Mouse (Mus musculus) CH12.LX (cell line): ENCODE data around the gene Lrrc15. TPM values are rescaled to one million over a fixed set of nuclear protein-coding genes. Genes with fewer than 3 reads are reported as not detected.

ENCODE experiments used
- DNase-seq: peaks from one replicate; pipeline ENCODE4 v3.0.0-alpha.2; 2013; ENCODE audit errors: extremely low read depth
- H3K27ac ChIP-seq: 2 replicates; pipeline ENCODE4 v1.5.1; 2012; ENCODE audit warnings: low read depth, mild to moderate bottlenecking, control low read depth, moderate library complexity; ENCODE audit not compliant: insufficient read depth
- H3K27me3 ChIP-seq: replicated peaks from 2 replicates; pipeline ENCODE3; 2012; ENCODE audit warnings: inconsistent platforms
- H3K36me3 ChIP-seq, 2 experiments: replicated peaks in 1 of 2; 2 replicates each; pipeline versions ENCODE3 to v1.6.1; 2012; ENCODE audit warnings: inconsistent platforms in 1 of 2, low read length in 1 of 2, mild to moderate bottlenecking in 1 of 2, mixed read lengths in 1 of 2, moderate library complexity in 1 of 2; ENCODE audit not compliant: control insufficient read depth in 1 of 2, insufficient read depth in 1 of 2
- H3K4me1 ChIP-seq, 2 experiments: 2 replicates each; pipeline ENCODE4 v1.6.1; 2012; ENCODE audit warnings: inconsistent platforms in 1 of 2, moderate library complexity in 1 of 2; ENCODE audit not compliant: insufficient read depth in 2 of 2, control insufficient read depth in 1 of 2
- H3K4me2 ChIP-seq: 2 replicates; pipeline ENCODE4 v1.6.1; 2012; ENCODE audit warnings: low read depth, mild to moderate bottlenecking, control low read depth; ENCODE audit not compliant: poor library complexity, insufficient read depth, severe bottlenecking
- H3K4me3 ChIP-seq, 3 experiments: fragments of 150-350 bp in 1 of 3; sonication (generic) in 1 of 3; replicated peaks in 1 of 3; 2 replicates each; pipeline versions ENCODE3 to v1.5.1; 2011 to 2012; ENCODE audit warnings: low read depth in 2 of 3, low read length in 2 of 3, mild to moderate bottlenecking in 2 of 3, moderate library complexity in 2 of 3, control low read depth in 1 of 3, improper control_type of control experiment in 1 of 3, inconsistent platforms in 1 of 3, mixed read lengths in 1 of 3; ENCODE audit not compliant: poor library complexity in 1 of 3
- H3K79me2 ChIP-seq: replicated peaks from 2 replicates; pipeline ENCODE4 v1.6.1; 2012; ENCODE audit warnings: mild to moderate bottlenecking, moderate library complexity; ENCODE audit not compliant: control insufficient read depth, poor library complexity, insufficient read depth, severe bottlenecking; ENCODE audit errors: extremely low read depth
- H3K9ac ChIP-seq: 2 replicates; pipeline ENCODE4 v1.6.1; 2012; ENCODE audit warnings: low read depth, mild to moderate bottlenecking, control low read depth, moderate library complexity; ENCODE audit not compliant: insufficient read depth
- H3K9me3 ChIP-seq: replicated peaks from 2 replicates; pipeline ENCODE3; 2012; ENCODE audit warnings: low read length, inconsistent platforms, mixed read lengths
- BHLHE40 ChIP-seq: IDR thresholded peaks from 2 replicates; pipeline ENCODE4 v1.6.1; 2011; ENCODE audit warnings: mild to moderate bottlenecking, low read depth, low read length, improper control_type of control experiment
- CHD1 ChIP-seq: IDR thresholded peaks from 2 replicates; pipeline ENCODE4 v1.6.1; 2012; ENCODE audit warnings: low read depth, low read length, improper control_type of control experiment, inconsistent platforms
- CHD2 ChIP-seq: IDR thresholded peaks from 2 replicates; pipeline ENCODE4 v1.6.1; 2011; ENCODE audit warnings: low read length, improper control_type of control experiment
- E2F4 ChIP-seq: IDR thresholded peaks from 2 replicates; pipeline ENCODE4 v1.6.1; 2011; ENCODE audit warnings: low read depth, low read length, improper control_type of control experiment; ENCODE audit not compliant: insufficient replicate concordance
- ELF1 ChIP-seq: IDR thresholded peaks from 2 replicates; pipeline ENCODE4 v1.6.1; 2014; ENCODE audit warnings: low read depth, mild to moderate bottlenecking, inconsistent platforms, low read length, improper control_type of control experiment
- EP300 ChIP-seq: IDR thresholded peaks from 2 replicates; pipeline ENCODE4 v1.6.1; 2011; ENCODE audit warnings: low read length, improper control_type of control experiment
- ETS1 ChIP-seq: conservative IDR thresholded peaks from 2 replicates; pipeline ENCODE4 v1.6.1; 2012; ENCODE audit warnings: low read depth, mild to moderate bottlenecking, inconsistent platforms, low read length, improper control_type of control experiment, moderate library complexity
- HCFC1 ChIP-seq: IDR thresholded peaks from 2 replicates; pipeline ENCODE4 v1.6.1; 2012; ENCODE audit warnings: low read depth, mild to moderate bottlenecking, inconsistent platforms, low read length, improper control_type of control experiment
- JUN ChIP-seq: IDR thresholded peaks from 2 replicates; pipeline ENCODE4 v1.6.1; 2011; ENCODE audit warnings: low read depth, mild to moderate bottlenecking, low read length, improper control_type of control experiment, moderate library complexity; ENCODE audit not compliant: insufficient read depth
- KAT2A ChIP-seq: IDR thresholded peaks from 2 replicates; pipeline ENCODE4 v1.6.1; 2012; ENCODE audit warnings: low read length, improper control_type of control experiment, inconsistent platforms; ENCODE audit not compliant: insufficient replicate concordance
- MAFK ChIP-seq: IDR thresholded peaks from 2 replicates; pipeline ENCODE4 v1.6.1; 2011; ENCODE audit warnings: low read length, improper control_type of control experiment; ENCODE audit not compliant: insufficient replicate concordance
- MAX ChIP-seq: IDR thresholded peaks from 2 replicates; pipeline ENCODE4 v1.6.1; 2011; ENCODE audit warnings: low read length, improper control_type of control experiment
- MEF2A ChIP-seq: IDR thresholded peaks from 2 replicates; pipeline ENCODE4 v1.6.1; 2014; ENCODE audit warnings: low read depth, mild to moderate bottlenecking, inconsistent platforms, low read length, improper control_type of control experiment, borderline replicate concordance
- MXI1 ChIP-seq: IDR thresholded peaks from 2 replicates; pipeline ENCODE4 v1.6.1; 2011; ENCODE audit warnings: mild to moderate bottlenecking, low read depth, low read length, improper control_type of control experiment
- MYC ChIP-seq: IDR thresholded peaks from 2 replicates; pipeline ENCODE4 v1.6.1; 2011; ENCODE audit warnings: low read depth, mild to moderate bottlenecking, improper control_type of control experiment, low read length
- NELFE ChIP-seq: IDR thresholded peaks from 2 replicates; pipeline ENCODE4 v1.6.1; 2011; ENCODE audit warnings: low read depth, low read length, improper control_type of control experiment
- NRF1 ChIP-seq: IDR thresholded peaks from 2 replicates; pipeline ENCODE4 v1.6.1; 2014; ENCODE audit warnings: low read depth, mild to moderate bottlenecking, inconsistent platforms, low read length, improper control_type of control experiment, moderate library complexity
- SIN3A ChIP-seq: IDR thresholded peaks from 2 replicates; pipeline ENCODE4 v1.6.1; 2012; ENCODE audit warnings: low read length, improper control_type of control experiment, inconsistent platforms
- TBP ChIP-seq: conservative IDR thresholded peaks from 2 replicates; pipeline ENCODE4 v1.6.1; 2011; ENCODE audit warnings: low read depth, low read length, improper control_type of control experiment
- TCF12 ChIP-seq: IDR thresholded peaks from 2 replicates; pipeline ENCODE4 v1.6.1; 2014; ENCODE audit warnings: low read depth, mild to moderate bottlenecking, inconsistent platforms, low read length, improper control_type of control experiment
- USF1 ChIP-seq: IDR thresholded peaks from 2 replicates; pipeline ENCODE4 v1.6.1; 2014; ENCODE audit warnings: low read depth, mild to moderate bottlenecking, inconsistent platforms, low read length, improper control_type of control experiment
- USF2 ChIP-seq: conservative IDR thresholded peaks from 2 replicates; pipeline ENCODE4 v1.6.1; 2011; ENCODE audit warnings: low read depth, low read length, improper control_type of control experiment
- ZMIZ1 ChIP-seq: IDR thresholded peaks from 2 replicates; pipeline ENCODE4 v1.6.1; 2012; ENCODE audit warnings: low read depth, mild to moderate bottlenecking, inconsistent platforms, low read length, improper control_type of control experiment
- ZNF384 ChIP-seq: IDR thresholded peaks from 2 replicates; pipeline ENCODE4 v1.6.1; 2012; ENCODE audit warnings: low read depth, low read length, improper control_type of control experiment, inconsistent platforms
- dilution Hi-C: fragments of 300-500 bp; cut with MboI; formaldehyde crosslinking; loops from 2 replicates; pipeline ENCODE4 v1.14.3; 2020; ENCODE audit warnings: low sequenced_read_pairs; ENCODE audit not compliant: extremely low pct_unique_long_range_greater_than_20kb, extremely low pct_ligation_motif_present
- in situ Hi-C: fragments of 300-500 bp; cut with MboI; formaldehyde crosslinking; loops from 3 replicates; pipeline ENCODE4 v1.14.3; 2019; ENCODE audit warnings: low sequenced_read_pairs, low pct_ligation_motif_present, low pct_unique_long_range_greater_than_20kb, mixed read lengths
- polyA plus RNA-seq: library from polyadenylated mRNA; unstranded; fragments of >175 nt; gene quantifications from 2 replicates; pipeline ENCODE4 v1.2.1, GENCODE M21; 2012; ENCODE audit warnings: low read depth; ENCODE audit not compliant: insufficient read length
- total RNA-seq, 2 experiments: library from RNA; depleted of rRNA; stranded (reverse); fragments of 300-350 nt in 1 of 2; fragments of >200 nt in 1 of 2; gene quantifications; 2 replicates each; pipeline ENCODE4 v1.2.3; 2012 to 2014

Gene Lrrc15
- total and polyA plus RNA-seq, 3 experiments: not detected

GRCm38 (mm10) chr16:30310647-30311046 is 27.6 kb upstream of the Lrrc15 start, which contains the start of gene Gp5:
Gp5 (minus strand) TSS chr16:30310779.
- Histone ChIP-seq H3K9ac (no peak within 1 kb of the TSS), H3K27ac (no peak within 1 kb of the TSS; the same call in 1 of the 2 replicates), H3K27me3 (no peaks in the 10 kb centered on the region), H3K4me2 (no peak within 1 kb of the TSS), H3K4me3 (no peak within 1 kb of the TSS), H3K9me3 (peaks cover 7% of the 10 kb centered on the region), H3K79me2 (no peaks in the 10 kb centered on the region), H3K36me3 (peaks cover 10 to 48% of the 10 kb centered on the region in 2 experiments), H3K4me1 (0 out of 4 replicates have a peak, but pooled peaks cover 0 to 4% of the 10 kb centered on the region in 2 experiments)
- no peak for TF ChIP-seq HCFC1
- TF ChIP-seq SIN3A: no peak
- no peak for TF ChIP-seq BHLHE40
- TF ChIP-seq USF2: no peak
- no peak for TF ChIP-seq E2F4
- TF ChIP-seq CHD1: no peak
- no peak for TF ChIP-seq KAT2A
- no peak for TF ChIP-seq MAFK
- TF ChIP-seq NRF1: no peak
- no peak for TF ChIP-seq TBP
- no peak for TF ChIP-seq ZMIZ1
- no peak for TF ChIP-seq NELFE
- TF ChIP-seq ELF1: no peak
- TF ChIP-seq CHD2: no peak
- TF ChIP-seq USF1: no peak
- TF ChIP-seq MYC: no peak
- no peak for TF ChIP-seq ETS1
- TF ChIP-seq ZNF384: no peak
- no peak for DNase-seq
- dilution Hi-C loops: no loop called here
- in situ Hi-C loops: no loop called here

GRCm38 (mm10) chr16:30310171-30310515 is 27.1 kb upstream of the Lrrc15 start:
- no peak for DNase-seq
- H3K9me3 ChIP-seq: peaks cover 7% of the 10 kb centered on the region
- no peak for TF ChIP-seq TBP
- TF ChIP-seq MXI1: no peak
- TF ChIP-seq MAX: no peak
- TF ChIP-seq NELFE: no peak
- TF ChIP-seq JUN: no peak
- no peak for TF ChIP-seq EP300
- TF ChIP-seq CHD2: no peak
- no peak for TF ChIP-seq MEF2A
- TF ChIP-seq TCF12: no peak
- TF ChIP-seq ELF1: no peak
- H3K4me3 ChIP-seq: no peak overlapping the region
- dilution Hi-C loops (no loop called here), in situ Hi-C loops (no loop called here)
- H3K79me2 ChIP-seq: no peaks in the 10 kb centered on the region
- H3K36me3 ChIP-seq: peaks cover 8 to 44% of the 10 kb centered on the region in 2 experiments
- H3K4me1 ChIP-seq: 0 out of 4 replicates have a peak, but pooled peaks cover 0 to 4% of the 10 kb centered on the region in 2 experiments
- H3K9ac ChIP-seq: no peak overlapping the region
- H3K4me2 ChIP-seq: no peak overlapping the region
- no peak overlapping the region for H3K27ac ChIP-seq
- H3K27me3 ChIP-seq: no peaks in the 10 kb centered on the region
